Mouse (Mus musculus) cerebellum, adult 2 months (tissue): Measurements from ENCODE around the gene Cadm1.

Source experiments
- CTCF ChIP-seq: fragments of 200-500 bp; IDR thresholded peaks from 2 replicates; pipeline ENCODE4 v1.5.1; 2011; ENCODE audit warnings: low read depth, mild to moderate bottlenecking, control low read depth, low read length, moderate library complexity, borderline replicate concordance; ENCODE audit not compliant: insufficient read depth
- POLR2A ChIP-seq: fragments of 200-500 bp; IDR thresholded peaks from 2 replicates; pipeline ENCODE4 v1.6.1; 2011; ENCODE audit warnings: low read length, control low read depth, borderline replicate concordance; ENCODE audit not compliant: insufficient read depth

DNA sequence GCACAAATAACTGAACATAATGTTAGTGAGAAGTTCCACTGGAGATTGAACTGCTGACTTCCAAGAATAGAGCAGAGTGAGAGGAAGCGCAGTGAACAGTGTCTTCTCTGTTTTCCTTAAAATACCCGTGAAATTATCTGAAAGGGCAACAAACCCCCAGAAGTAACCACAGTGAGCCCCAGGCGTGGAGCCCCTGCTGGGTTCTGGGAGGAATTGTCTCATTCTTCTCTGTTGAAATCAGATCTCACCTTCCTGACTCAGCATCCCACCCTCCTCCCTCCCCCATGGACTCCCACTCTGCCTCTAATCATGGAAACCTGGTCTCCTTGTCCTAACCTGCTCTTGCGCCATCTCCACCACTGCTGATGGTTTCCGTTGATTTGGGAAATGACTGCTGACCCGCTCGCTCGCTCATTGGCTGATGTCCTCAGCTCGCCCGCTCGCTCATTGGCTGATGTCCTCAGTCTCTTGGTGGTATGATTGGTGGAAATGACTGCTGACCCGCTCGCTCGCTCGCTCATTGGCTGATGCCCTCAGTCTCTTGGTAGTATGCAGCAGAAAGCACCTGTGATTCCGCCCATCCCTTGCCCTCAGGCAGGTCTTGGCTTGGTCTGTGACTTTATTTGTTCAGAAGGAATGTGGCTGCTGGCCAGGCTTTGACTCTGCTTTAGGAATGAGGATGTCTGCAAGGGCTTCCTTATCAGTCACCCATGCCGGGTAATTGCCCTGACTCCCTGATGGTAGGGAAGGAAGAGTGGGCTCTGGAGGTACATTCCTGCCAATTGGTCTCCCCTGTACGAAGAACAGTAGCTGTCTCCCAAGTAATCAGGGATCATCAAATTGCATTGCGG is 173.3 kb downstream of the Cadm1 start:
- no peak for TF ChIP-seq POLR2A
- no peak for TF ChIP-seq CTCF
